Mouse (Mus musculus): ENCODE data around the gene Xpo5. TPM values are rescaled to one million over a fixed set of nuclear protein-coding genes. Genes with fewer than 3 reads are reported as not detected.

The Xpo5 gene
- polyA plus RNA-seq, 1 experiment from 2014 or later, result 16.0 TPM

GRCm38 (mm10) chr17:46258279-46259053 is 55.9 kb downstream of the Xpo5 start:
- 90% methylated on average over 29 of the region's 30 CpGs for WGBS (ENCODE audit: missing documents)
- no peaks in the 10 kb centered on the region for H3K79me2 ChIP-seq (ENCODE audit: inconsistent target)
- H3K4me3 ChIP-seq (ENCODE audit: inconsistent target), result no peak overlapping the region
- H3K36me3 ChIP-seq (ENCODE audit: inconsistent target), result peaks cover 51% of the 10 kb centered on the region
- H3K27ac ChIP-seq, result no peak overlapping the region

GRCm38 (mm10) chr17:46259675-46260074 is 57.1 kb downstream of the Xpo5 start:
- 91% methylated on average over 17 of the region's 17 CpGs for WGBS (ENCODE audit: missing documents)
- Histone ChIP-seq H3K27ac (no peak overlapping the region), H3K36me3 (ENCODE audit: inconsistent target) (peaks cover 63% of the 10 kb centered on the region), H3K4me3 (ENCODE audit: inconsistent target) (no peak overlapping the region), H3K79me2 (ENCODE audit: inconsistent target) (no peaks in the 10 kb centered on the region)

- WGBS (ENCODE audit: missing documents), result 94% methylated on average over 5 of the region's 5 CpGs
- Histone ChIP-seq H3K36me3 (ENCODE audit: inconsistent target) (peaks cover 76% of the 10 kb centered on the region), H3K27ac (no peak overlapping the region), H3K79me2 (ENCODE audit: inconsistent target) (no peaks in the 10 kb centered on the region), H3K4me3 (ENCODE audit: inconsistent target) (no peak overlapping the region)
Observed at GRCm38 (mm10) chr17:46262201-46262694, 59.7 kb downstream of the Xpo5 start.

- H3K79me2 ChIP-seq (ENCODE audit: inconsistent target), result no peaks in the 10 kb centered on the region
- WGBS (ENCODE audit: missing documents), result 96% methylated on average over 12 of the region's 12 CpGs
- no peak overlapping the region for H3K27ac ChIP-seq
- no peak overlapping the region for H3K4me3 ChIP-seq (ENCODE audit: inconsistent target)
- H3K36me3 ChIP-seq (ENCODE audit: inconsistent target), result peaks cover 59% of the 10 kb centered on the region
Observed at GRCm38 (mm10) chr17:46265502-46265901, 62.9 kb downstream of the Xpo5 start.

DNA sequence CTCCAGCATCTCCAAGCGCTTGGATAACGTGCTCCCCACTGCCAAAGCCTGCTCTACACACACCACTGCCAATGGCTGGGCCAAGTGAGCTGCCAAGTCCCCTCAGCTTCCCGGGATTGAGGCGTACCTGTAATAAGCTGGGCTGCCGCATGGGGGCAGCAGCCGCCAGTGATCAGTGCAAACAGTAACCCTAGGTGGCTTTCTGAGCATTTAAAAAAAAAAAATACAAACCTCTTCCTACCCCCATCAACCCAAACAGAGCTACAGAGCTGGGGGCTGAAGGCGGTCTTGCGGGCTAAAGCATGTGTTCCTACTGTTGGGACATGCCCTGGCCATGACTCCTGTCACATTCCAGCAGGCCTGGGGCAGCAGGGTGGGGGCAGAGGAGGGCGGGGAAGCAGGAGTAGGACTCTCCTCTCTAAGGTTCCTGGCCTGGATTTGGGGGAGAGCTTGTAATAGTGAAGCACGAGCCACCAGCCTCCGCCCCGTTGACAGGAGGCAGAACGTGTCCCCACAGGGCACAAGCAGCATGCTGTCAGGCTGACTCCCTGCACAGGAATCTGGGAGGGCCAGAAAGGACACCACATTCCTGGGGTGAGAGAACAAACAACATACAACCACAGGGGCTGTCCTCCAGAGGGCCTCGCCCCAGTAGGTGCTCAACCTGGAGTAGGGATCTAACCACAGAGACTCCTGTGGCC is 63.5 kb downstream of the Xpo5 start:
- whole genome bisulfite sequencing (ENCODE audit: missing documents), result 52% methylated on average over 14 of the region's 14 CpGs
- no peaks in the 10 kb centered on the region for H3K79me2 ChIP-seq (ENCODE audit: inconsistent target)
- no peak overlapping the region for H3K4me3 ChIP-seq (ENCODE audit: inconsistent target)
- H3K27ac ChIP-seq, result no peak overlapping the region
- H3K36me3 ChIP-seq (ENCODE audit: inconsistent target), result peaks cover 59% of the 10 kb centered on the region

DNA sequence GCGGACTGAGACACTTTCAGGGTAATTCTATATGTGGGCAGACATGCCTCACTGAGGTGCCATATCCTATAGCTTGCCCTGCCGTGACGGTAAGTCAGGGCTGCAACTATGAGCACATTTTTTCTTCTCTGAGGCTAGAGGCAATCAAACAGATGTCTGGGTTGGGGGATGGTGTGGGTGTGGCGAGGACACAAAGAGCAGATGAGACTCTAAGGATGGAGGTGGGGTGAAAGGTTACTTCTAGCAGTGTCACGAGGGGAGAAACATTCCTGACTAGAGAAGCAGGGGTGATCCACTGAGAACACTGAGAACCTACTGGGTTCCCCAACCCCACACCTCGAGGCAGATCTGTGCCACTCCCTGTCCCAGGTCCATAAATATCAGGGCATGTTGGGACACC is 64.4 kb downstream of the Xpo5 start:
- H3K4me3 ChIP-seq (ENCODE audit: inconsistent target), result no peak overlapping the region
- H3K36me3 ChIP-seq (ENCODE audit: inconsistent target), result peaks cover 57% of the 10 kb centered on the region
- no peaks in the 10 kb centered on the region for H3K79me2 ChIP-seq (ENCODE audit: inconsistent target)
- no peak overlapping the region for H3K27ac ChIP-seq
- 93% methylated on average over 6 of the region's 6 CpGs for WGBS (ENCODE audit: missing documents)

- H3K79me2 ChIP-seq (ENCODE audit: inconsistent target), result no peaks in the 10 kb centered on the region; the same call in 1 of the 2 replicates
- no peak overlapping the region for H3K4me3 ChIP-seq (ENCODE audit: inconsistent target)
- peaks cover 52% of the 10 kb centered on the region for H3K36me3 ChIP-seq (ENCODE audit: inconsistent target)
- 95% methylated on average over 7 of the region's 7 CpGs for WGBS (ENCODE audit: missing documents)
- no peak overlapping the region for H3K27ac ChIP-seq
Observed at GRCm38 (mm10) chr17:46267511-46267910, 64.9 kb downstream of the Xpo5 start.

GRCm38 (mm10) chr17:46268026-46268720 is 65.6 kb downstream of the Xpo5 start:
- H3K79me2 ChIP-seq (ENCODE audit: inconsistent target), result peaks cover 5% of the 10 kb centered on the region; the same call in 1 of the 2 replicates
- peaks cover 46% of the 10 kb centered on the region for H3K36me3 ChIP-seq (ENCODE audit: inconsistent target)
- 92% methylated on average over 10 of the region's 10 CpGs for WGBS (ENCODE audit: missing documents)
- H3K27ac ChIP-seq, result no peak overlapping the region
- H3K4me3 ChIP-seq (ENCODE audit: inconsistent target), result no peak overlapping the region

- Histone ChIP-seq H3K4me3 (ENCODE audit: inconsistent target) (no peak overlapping the region), H3K27ac (no peak overlapping the region), H3K36me3 (ENCODE audit: inconsistent target) (peaks cover 35% of the 10 kb centered on the region), H3K79me2 (ENCODE audit: inconsistent target) (peaks cover 23% of the 10 kb centered on the region; the same call in 1 of the 2 replicates)
- WGBS (ENCODE audit: missing documents), result 95% methylated on average over 19 of the region's 19 CpGs
Observed at GRCm38 (mm10) chr17:46269771-46270534, 67.4 kb downstream of the Xpo5 start.

GRCm38 (mm10) chr17:46272058-46272457 is 69.5 kb downstream of the Xpo5 start:
- Histone ChIP-seq H3K4me3 (ENCODE audit: inconsistent target) (no peak overlapping the region), H3K36me3 (ENCODE audit: inconsistent target) (peaks cover 23% of the 10 kb centered on the region), H3K79me2 (ENCODE audit: inconsistent target) (peaks cover 44% of the 10 kb centered on the region; the same call in 1 of the 2 replicates), H3K27ac (no peak overlapping the region)
- 95% methylated on average over 2 of the region's 2 CpGs for WGBS (ENCODE audit: missing documents)

DNA sequence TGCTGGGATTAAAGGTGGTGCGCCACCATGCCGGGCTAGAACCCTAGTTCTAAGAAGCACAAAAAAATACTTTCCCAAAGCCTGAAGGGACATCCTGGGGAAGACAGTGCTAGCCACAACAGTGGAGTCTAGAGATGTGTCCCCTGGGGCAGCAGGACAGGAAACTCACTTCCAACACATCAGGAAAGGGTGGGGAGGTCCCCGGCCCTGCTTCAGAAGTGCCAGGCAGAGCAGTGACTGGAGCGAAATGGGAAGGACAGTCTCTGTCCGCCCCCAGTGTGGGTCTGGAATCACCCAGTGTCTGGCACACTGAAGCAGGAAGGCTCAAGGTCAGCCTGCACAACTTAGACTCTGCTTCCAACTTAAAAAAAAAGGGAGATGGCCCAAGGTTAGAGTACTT is 70.1 kb downstream of the Xpo5 start:
- H3K36me3 ChIP-seq (ENCODE audit: inconsistent target), result peaks cover 23% of the 10 kb centered on the region
- H3K4me3 ChIP-seq (ENCODE audit: inconsistent target), result no peak overlapping the region
- WGBS (ENCODE audit: missing documents), result 90% methylated on average over 5 of the region's 5 CpGs
- H3K27ac ChIP-seq, result no peak overlapping the region
- peaks cover 50% of the 10 kb centered on the region; the same call in 1 of the 2 replicates for H3K79me2 ChIP-seq (ENCODE audit: inconsistent target)

GRCm38 (mm10) chr17:46273803-46274236 is 71.2 kb downstream of the Xpo5 start:
- peaks cover 30% of the 10 kb centered on the region for H3K36me3 ChIP-seq (ENCODE audit: inconsistent target)
- WGBS (ENCODE audit: missing documents), result 91% methylated on average over 1 of the region's 1 CpGs

GRCm38 (mm10) chr17:46274465-46274864 is 71.9 kb downstream of the Xpo5 start:
- H3K79me2 ChIP-seq (ENCODE audit: inconsistent target), result peaks cover 68% of the 10 kb centered on the region; the same call in 1 of the 2 replicates
- no peak overlapping the region for H3K27ac ChIP-seq
- no peak overlapping the region for H3K4me3 ChIP-seq (ENCODE audit: inconsistent target)
- H3K36me3 ChIP-seq (ENCODE audit: inconsistent target), result peaks cover 34% of the 10 kb centered on the region
- WGBS (ENCODE audit: missing documents), result 91% methylated on average over 6 of the region's 6 CpGs

More at GRCm38 (mm10) chr17:46273803-46274236, 71.2 kb downstream of the Xpo5 start:
- Histone ChIP-seq H3K27ac (no peak overlapping the region), H3K79me2 (ENCODE audit: inconsistent target) (peaks cover 61% of the 10 kb centered on the region; the same call in 1 of the 2 replicates), H3K4me3 (ENCODE audit: inconsistent target) (no peak overlapping the region)

- H3K4me3 ChIP-seq (ENCODE audit: inconsistent target), result no peak overlapping the region
- H3K36me3 ChIP-seq (ENCODE audit: inconsistent target), result peaks cover 34% of the 10 kb centered on the region
- WGBS (ENCODE audit: missing documents), result 98% methylated on average over 6 of the region's 6 CpGs
- H3K79me2 ChIP-seq (ENCODE audit: inconsistent target), result peaks cover 74% of the 10 kb centered on the region
- no peak overlapping the region for H3K27ac ChIP-seq
Observed at GRCm38 (mm10) chr17:46275034-46275433, 72.5 kb downstream of the Xpo5 start.

All from macrophage (primary cell).